ENCODE assay signal across 8 mouse cellular contexts in genomic region chr2:31950058-31950871, GRCm38 (mm10). TPM values are rescaled to one million over a fixed set of nuclear protein-coding genes. Genes with fewer than 3 reads are reported as not detected.
A peak's percentile ranks its signal among the peaks of the same experiment; 100 is the strongest.
DNase-seq lines count a peak whose midpoint lies in the region; ATAC-seq and TF ChIP-seq lines count a peak whose summit lies in the region.

Gene Aif1l, plus strand, starts transcription at chr2:31950139.

- ATAC-seq in heart, embryonic 13.5 days (ENCODE audit: extremely low read depth, insufficient number of reproducible peaks, low FRiP score, low TSS enrichment) = peak; percentile 17; the same call in 1 of the 2 replicates
- peak; percentile 45 for ATAC-seq in kidney, postnatal 0 days (replicated peaks; ENCODE audit: low FRiP score, low read depth)

- no peak within 1 kb of the TSS for H3K27ac ChIP-seq in thymus, adult 2 months (ENCODE audit: control insufficient read depth, insufficient read depth, low read length)
- H3K27ac ChIP-seq in embryonic facial prominence, embryonic 10.5 days (replicated peaks) = peak within 1 kb of the TSS; percentile 87
- 0 out of 2 replicates have a peak within 1 kb of the TSS, but pooled peaks have one; percentile 16 for H3K27ac ChIP-seq in heart, embryonic 13.5 days (replicated peaks)
- peak within 1 kb of the TSS; percentile 77 for H3K27ac ChIP-seq in kidney, postnatal 0 days

- TF ChIP-seq POLR2A in thymus, adult 2 months (IDR thresholded peaks at IDR 0.05; ENCODE audit: control insufficient read depth, extremely low read depth, insufficient read depth, low read length, poor library complexity) = no peak

- H3K4me2 ChIP-seq in heart, embryonic 13.5 days = peak within 1 kb of the TSS; percentile 84
- H3K4me2 ChIP-seq in kidney, postnatal 0 days (ENCODE audit: low read length) = peak within 1 kb of the TSS; percentile 96

- peak within 1 kb of the TSS; percentile 86 for H3K9ac ChIP-seq in heart, embryonic 13.5 days
- H3K9ac ChIP-seq in kidney, postnatal 0 days (ENCODE audit: low read depth, low read length) = peak within 1 kb of the TSS; percentile 85

- DNase-seq in thymus, adult 2 months = peak; percentile 30
- DNase-seq in thymus, adult 18-20 months = no peak
- DNase-seq in embryonic facial prominence, embryonic 10.5 days (ENCODE audit: low spot score) = peak; percentile 91
- peak; percentile 85 for DNase-seq in kidney, postnatal 0 days (ENCODE audit: low spot score)
- peak; percentile 88 for DNase-seq in lung, postnatal 10 days
- peak; percentile 35 for DNase-seq in ovary, postnatal 10 days (ENCODE audit: low spot score)
- peak; percentile 73 to 77 for DNase-seq in urinary bladder, postnatal 4 days (ENCODE audit: low spot score in 2 of 2)

- TF ChIP-seq CTCF in thymus, adult 2 months (IDR thresholded peaks at IDR 0.05; ENCODE audit: borderline replicate concordance, control insufficient read depth, extremely low read depth, insufficient read depth, low read length, poor library complexity) = no peak
- peak; percentile 55; the same call in 1 of the 2 replicates for TF ChIP-seq CTCF in kidney, postnatal 0 days (IDR thresholded peaks at IDR 0.05; ENCODE audit: low read depth)

- H3K36me3 ChIP-seq in thymus, adult 2 months (ENCODE audit: control insufficient read depth, insufficient read depth, low read length) = no peaks in the 10 kb centered on the region
- peaks cover 39% of the 10 kb centered on the region for H3K36me3 ChIP-seq in embryonic facial prominence, embryonic 10.5 days (replicated peaks)
- H3K36me3 ChIP-seq in heart, embryonic 13.5 days = no peaks in the 10 kb centered on the region
- no peaks in the 10 kb centered on the region for H3K36me3 ChIP-seq in kidney, postnatal 0 days (ENCODE audit: insufficient read depth, low read length)

- H3K9me3 ChIP-seq in embryonic facial prominence, embryonic 10.5 days = no peaks in the 10 kb centered on the region
- no peaks in the 10 kb centered on the region for H3K9me3 ChIP-seq in heart, embryonic 13.5 days
- H3K9me3 ChIP-seq in kidney, postnatal 0 days (replicated peaks; ENCODE audit: low read length) = no peaks in the 10 kb centered on the region

- peaks cover 9% of the 10 kb centered on the region for H3K4me1 ChIP-seq in thymus, adult 2 months (replicated peaks; ENCODE audit: control insufficient read depth, insufficient read depth, low read length)
- H3K4me1 ChIP-seq in embryonic facial prominence, embryonic 10.5 days = peaks cover 46% of the 10 kb centered on the region
- peaks cover 50% of the 10 kb centered on the region for H3K4me1 ChIP-seq in heart, embryonic 13.5 days
- H3K4me1 ChIP-seq in kidney, postnatal 0 days (replicated peaks; ENCODE audit: insufficient read depth, low read length) = peaks cover 17% of the 10 kb centered on the region

- 1% methylated on average over 66 of the region's 66 CpGs for WGBS in thymus, adult 2 months
- under 1% methylated on average over 66 of the region's 66 CpGs for WGBS in embryonic facial prominence, embryonic 10.5 days
- under 1% methylated on average over 65 of the region's 66 CpGs for WGBS in heart, embryonic 13.5 days
- under 1% methylated on average over 64 of the region's 66 CpGs for WGBS in kidney, postnatal 0 days

- peaks cover 19% of the 10 kb centered on the region for H3K27me3 ChIP-seq in thymus, adult 2 months (ENCODE audit: control insufficient read depth, insufficient read depth, low read length)
- peaks cover 25% of the 10 kb centered on the region; the same call in 1 of the 2 replicates for H3K27me3 ChIP-seq in embryonic facial prominence, embryonic 10.5 days (replicated peaks; ENCODE audit: low read depth, poor library complexity, severe bottlenecking)
- peaks cover 9% of the 10 kb centered on the region; the same call in 1 of the 2 replicates for H3K27me3 ChIP-seq in heart, embryonic 13.5 days (replicated peaks)
- no peaks in the 10 kb centered on the region for H3K27me3 ChIP-seq in kidney, postnatal 0 days (ENCODE audit: insufficient read depth, low read length)

- H3K4me3 ChIP-seq in thymus, adult 2 months (ENCODE audit: control insufficient read depth, insufficient read depth, low read length) = peak within 1 kb of the TSS; percentile 38
- H3K4me3 ChIP-seq in embryonic facial prominence, embryonic 10.5 days = peak within 1 kb of the TSS; percentile 76
- H3K4me3 ChIP-seq in heart, embryonic 13.5 days = peak within 1 kb of the TSS; percentile 72
- peak within 1 kb of the TSS; percentile 80 for H3K4me3 ChIP-seq in kidney, postnatal 0 days (replicated peaks; ENCODE audit: low read depth, low read length)

RNA-seq across cellular contexts. Expression of gene Aif1l, which starts in this region (rescaled TPM):
- polyA plus RNA-seq in thymus, adult 2 months (2012; rRNA removed) = 3.4 and 5.0 TPM in 2 replicates
- 89.0 and 93.2 TPM in 2 replicates for polyA plus RNA-seq in embryonic facial prominence, embryonic 10.5 days (2016; fragmentation: Nextera tagmentation; extraction: Ambion mirVana)
- polyA plus RNA-seq in heart, embryonic 13.5 days (2015; fragmentation: Nextera tagmentation; extraction: Ambion mirVana) = 65.8 and 67.3 TPM in 2 replicates
- 129 and 141 TPM in 2 replicates for polyA plus RNA-seq in kidney, postnatal 0 days (2015; fragmentation: Nextera tagmentation; extraction: Ambion mirVana)

Comparison
In these comparisons a context has a peak if more than half of its experiments do, and no peak if none do; other contexts are left out.
1. RNA of gene Aif1l (polyA plus RNA-seq): 129 to 141 TPM in kidney, postnatal 0 days, 89.0 to 93.2 TPM in embryonic facial prominence, embryonic 10.5 days and 65.8 to 67.3 TPM in heart, embryonic 13.5 days; 3.4 to 5.0 TPM in thymus, adult 2 months; every median in the first group is over 10 times any median in the second.
2. DNase-seq: peak in thymus, adult 2 months (single experiment), embryonic facial prominence, embryonic 10.5 days (single experiment), kidney, postnatal 0 days (single experiment), lung, postnatal 10 days (single experiment), ovary, postnatal 10 days (single experiment) and urinary bladder, postnatal 4 days (2 of 2); none in thymus, adult 18-20 months (0 of 2).
3. Peak in every context shown above with its lines, with median percentiles within 50 percentile points of each other: H3K4me3 ChIP-seq.